Mouse (Mus musculus): Measurements from ENCODE around the gene Ppp1r9a.

Ppp1r9a gene

DNA sequence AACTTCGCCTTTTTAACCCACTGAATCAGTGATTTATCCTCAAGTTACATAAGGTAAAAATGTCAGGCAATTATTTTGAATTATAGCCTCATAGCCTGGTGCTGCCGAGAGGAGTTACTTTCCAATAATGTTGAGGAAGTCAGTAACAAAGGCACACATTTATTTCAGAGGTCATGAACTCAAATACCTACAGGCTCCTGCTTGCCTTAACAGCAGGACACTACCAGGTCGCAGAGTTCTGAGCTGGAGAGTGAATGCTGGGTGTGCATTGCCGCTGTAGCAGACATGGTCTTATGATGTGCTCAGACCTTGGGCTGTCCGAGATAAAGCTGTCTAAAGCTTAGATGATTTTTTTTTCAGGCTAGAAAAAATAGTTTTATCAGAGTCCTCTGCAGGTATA is 196.6 kb downstream of the Ppp1r9a start:
- no peak for DNase-seq (ENCODE audit: extremely low read depth, insufficient read length, low spot score)

DNA sequence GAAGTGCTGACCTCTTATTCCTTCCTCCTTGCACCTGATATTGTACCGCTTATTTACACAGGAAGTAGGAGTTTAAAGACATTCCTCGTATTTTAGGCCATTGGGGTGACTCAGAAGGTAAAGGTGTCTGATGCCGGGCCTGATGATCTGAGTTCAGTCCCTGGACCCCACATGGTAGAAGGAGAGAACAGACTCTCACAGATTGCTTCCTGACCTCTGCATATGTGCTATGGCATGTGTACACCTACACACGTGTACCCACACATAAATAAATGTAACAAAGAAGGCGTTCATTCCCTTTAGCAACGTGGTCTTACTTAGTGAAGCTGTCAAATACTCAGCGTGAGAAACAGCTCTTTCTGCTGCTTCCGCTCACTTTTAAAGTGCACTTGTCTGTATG is 197.1 kb downstream of the Ppp1r9a start:
- no peak for DNase-seq (ENCODE audit: extremely low read depth, insufficient read length, low spot score)

DNA sequence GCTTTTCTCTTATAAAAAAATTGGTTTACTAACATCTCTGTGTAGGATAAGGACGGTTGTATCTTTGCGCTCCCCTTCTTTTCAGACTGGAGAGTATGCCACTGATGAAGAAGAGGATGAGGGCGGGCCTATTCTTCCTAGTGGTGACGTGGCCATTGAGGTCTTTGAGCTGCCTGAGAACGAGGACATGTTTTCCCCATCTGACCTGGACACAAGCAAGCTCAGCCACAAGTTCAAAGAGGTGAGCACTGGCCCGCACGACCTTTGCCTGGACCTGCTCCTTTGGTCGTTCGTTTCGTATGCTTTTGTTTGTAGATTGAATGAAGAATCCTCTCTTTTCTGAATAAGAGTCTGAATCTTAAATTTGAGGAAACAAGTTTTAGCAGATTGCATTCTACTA is 197.6 kb downstream of the Ppp1r9a start:
- DNase-seq (ENCODE audit: extremely low read depth, insufficient read length, low spot score), result no peak

DNA sequence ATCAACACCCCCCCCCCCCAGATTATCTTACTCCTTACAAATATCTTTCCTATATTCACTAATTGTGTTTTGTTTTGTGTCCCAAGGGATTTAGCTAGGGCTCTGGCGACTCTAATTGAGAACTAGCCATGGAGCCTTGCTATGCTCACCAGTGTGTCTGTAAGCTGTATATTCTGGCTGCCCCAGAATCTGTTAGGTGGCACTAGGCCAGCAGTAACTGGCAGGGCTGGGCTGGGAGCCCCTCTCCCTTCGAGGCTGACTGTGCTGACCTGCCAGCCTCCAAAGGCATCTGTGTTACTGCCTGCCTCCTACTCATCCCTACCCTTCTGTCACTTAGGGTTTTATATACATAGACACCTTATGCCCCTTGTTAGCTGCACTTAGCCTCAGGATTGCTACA is 200.0 kb downstream of the Ppp1r9a start:
- no peak for DNase-seq (ENCODE audit: extremely low read depth, insufficient read length, low spot score)

DNA sequence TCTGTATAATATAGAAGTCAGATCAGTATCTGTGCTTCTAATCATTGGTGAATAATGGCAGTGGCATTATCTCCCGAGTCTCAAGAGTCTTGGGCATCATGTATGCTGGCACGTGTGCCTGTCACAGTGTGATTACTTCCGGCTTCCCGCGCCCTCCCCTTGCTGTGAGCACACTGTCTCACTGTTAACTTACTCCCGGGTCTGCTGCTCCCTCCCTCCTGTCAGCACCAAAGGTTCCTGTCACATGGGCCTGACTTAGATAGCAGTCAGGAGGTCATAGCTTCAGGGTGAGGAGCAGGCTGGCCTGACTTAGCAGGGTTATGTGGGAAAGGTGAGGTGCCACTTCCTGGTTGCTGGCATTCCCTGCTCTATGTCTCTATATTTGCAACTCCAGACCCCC is 201.1 kb downstream of the Ppp1r9a start:
- no peak for DNase-seq (ENCODE audit: extremely low read depth, insufficient read length, low spot score)

DNA sequence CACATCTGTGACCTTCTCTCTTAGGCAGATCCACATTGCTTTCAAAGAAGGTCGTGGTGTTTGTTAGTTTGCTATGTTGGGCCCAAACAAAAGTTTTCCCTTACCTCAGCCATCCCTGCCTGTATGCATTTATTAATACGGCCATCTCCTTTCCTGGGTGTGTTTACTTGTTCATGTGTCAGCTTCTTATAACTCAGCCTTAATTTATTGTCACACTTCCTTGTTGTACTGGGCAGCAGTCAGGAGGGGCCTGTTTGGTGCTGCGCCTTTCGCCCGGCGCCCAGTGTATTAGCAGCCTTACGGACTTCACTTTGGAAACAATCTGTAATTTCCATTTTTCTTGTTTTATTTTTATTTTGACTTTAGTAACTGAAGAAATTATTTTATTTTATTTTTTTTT is 201.5 kb downstream of the Ppp1r9a start:
- DNase-seq (ENCODE audit: extremely low read depth, insufficient read length, low spot score), result no peak

DNA sequence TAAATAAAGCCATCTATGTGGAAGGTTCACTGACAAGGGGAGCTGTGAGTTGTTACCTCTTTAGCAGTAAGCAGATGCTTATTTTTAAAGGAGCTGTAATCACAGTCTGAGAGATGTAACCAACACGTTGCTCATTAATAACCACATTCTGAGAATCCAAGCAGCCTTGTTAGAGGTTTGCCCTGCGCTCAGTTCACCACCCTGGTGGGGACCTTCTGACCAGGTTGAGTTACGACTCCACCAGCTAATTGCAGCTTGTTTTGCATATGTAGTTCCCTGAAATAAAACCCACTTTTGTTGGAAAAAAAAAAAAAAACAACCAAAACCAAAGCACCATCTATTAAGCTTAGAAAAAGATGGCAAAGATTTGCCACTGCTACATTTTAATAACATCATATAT is 205.8 kb downstream of the Ppp1r9a start:
- no peak for DNase-seq (ENCODE audit: extremely low read depth, insufficient read length, low spot score)

DNA sequence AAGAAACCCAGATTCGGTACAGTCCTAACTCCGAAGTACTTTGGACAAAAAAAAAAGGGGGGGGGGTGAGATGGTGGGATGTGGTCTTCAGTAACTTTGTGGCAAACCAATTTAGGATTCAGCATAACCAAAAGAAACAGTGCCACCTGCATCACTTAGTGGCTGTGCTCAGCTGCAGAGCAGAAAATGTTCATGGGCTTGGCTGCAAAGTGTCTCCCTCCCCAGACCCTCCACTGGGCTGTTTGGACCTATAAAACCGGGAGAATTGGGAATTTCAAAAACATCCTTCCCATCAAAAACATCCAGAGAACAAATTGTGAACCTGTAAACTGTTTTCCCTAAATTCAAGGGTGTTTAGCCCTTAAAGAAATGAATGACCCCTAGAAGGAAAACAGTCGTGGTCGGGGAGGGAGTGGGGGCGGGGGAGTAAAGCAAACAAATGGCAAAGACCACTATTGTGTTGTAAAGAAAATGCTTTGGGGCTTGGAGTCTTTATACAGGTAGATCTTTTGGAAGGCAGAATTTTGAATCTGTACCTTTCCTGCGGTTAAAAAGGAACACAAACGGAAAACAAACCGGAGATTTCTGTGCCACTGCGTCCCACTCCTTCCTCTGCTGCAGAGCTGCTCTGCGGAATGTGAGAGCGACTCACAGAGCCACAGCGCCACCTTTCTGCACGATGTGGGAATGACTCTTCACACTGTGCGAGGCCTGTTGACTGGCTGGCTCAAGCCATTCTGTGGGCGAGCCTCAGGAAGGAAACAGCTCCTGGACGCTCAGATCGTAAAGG is 207.4 kb downstream of the Ppp1r9a start:
- DNase-seq (ENCODE audit: extremely low read depth, insufficient read length, low spot score), result peak; percentile 60

DNA sequence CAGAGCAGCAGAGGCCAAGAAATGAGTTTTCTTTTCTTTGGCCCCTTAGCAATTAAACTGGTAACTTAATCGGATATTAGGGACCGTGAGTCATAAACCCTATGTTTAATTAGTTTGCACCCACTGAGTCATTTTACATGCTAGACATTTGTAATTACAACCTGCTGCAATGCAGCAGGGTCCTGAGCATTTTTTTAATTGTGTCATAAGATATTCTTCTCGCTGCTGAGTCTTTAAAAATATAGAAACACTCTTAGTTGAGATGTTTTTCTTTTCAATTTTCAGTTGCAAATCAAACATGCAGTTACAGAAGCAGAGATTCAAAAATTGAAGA is 208.0 kb downstream of the Ppp1r9a start:
- DNase-seq (ENCODE audit: extremely low read depth, insufficient read length, low spot score), result no peak

DNA sequence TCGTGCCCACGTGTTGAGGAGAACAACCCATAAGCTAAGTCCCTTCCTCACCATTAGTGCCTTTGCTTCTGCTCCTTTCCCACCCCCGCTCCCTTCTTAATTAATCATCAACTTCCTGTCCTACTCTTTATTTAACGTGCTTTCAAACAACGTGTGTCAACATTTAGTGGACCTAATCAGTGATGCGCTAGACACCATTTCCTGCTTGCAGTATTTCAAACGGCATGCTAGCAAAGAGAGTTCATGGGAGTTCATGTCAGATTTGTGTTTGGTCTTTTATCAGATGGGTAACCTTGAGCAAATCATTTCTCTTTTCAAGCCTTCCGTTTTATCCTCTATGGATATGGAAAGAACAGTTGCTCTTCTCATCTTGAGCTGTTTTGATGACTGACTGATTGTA is 210.4 kb downstream of the Ppp1r9a start:
- DNase-seq (ENCODE audit: extremely low read depth, insufficient read length, low spot score), result no peak

DNA sequence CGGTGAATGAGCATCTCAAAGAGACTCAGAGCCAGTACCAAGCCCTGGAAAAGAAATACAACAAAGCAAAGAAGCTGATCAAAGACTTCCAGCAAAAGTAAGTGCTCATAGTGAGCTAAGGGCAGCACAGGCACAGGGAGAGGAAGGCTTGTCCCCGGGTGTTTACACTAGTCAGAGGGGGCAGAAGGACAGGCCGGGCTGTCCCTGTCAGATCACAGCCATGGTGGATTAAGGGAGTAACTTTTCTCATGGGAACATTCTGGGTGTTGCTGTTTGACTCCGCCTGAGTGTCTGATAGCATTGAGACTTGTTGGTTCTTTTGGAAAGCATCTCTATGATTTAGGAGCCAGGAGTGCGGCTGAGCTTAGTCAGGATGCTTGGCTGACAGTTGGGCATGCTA is 211.0 kb downstream of the Ppp1r9a start:
- no peak for DNase-seq (ENCODE audit: extremely low read depth, insufficient read length, low spot score)

DNA sequence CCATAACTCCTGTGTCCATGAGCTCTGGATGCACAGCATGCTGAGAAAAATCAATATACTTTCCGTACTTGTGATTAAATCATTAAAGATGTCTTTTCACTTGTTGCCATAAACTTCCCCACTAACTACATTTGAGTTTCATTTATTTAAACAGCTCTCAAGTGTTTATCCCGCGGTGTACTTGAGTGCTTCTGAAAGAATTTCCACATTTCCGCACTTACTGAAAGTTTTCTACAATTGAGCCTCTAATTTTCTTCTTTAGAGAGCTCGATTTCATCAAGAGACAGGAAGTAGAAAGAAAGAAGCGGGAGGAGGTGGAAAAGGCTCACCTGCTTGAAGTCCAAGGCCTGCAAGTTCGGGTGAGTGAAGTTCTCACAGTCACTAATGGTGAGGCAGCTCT is 212.1 kb downstream of the Ppp1r9a start:
- DNase-seq (ENCODE audit: extremely low read depth, insufficient read length, low spot score), result no peak

DNA sequence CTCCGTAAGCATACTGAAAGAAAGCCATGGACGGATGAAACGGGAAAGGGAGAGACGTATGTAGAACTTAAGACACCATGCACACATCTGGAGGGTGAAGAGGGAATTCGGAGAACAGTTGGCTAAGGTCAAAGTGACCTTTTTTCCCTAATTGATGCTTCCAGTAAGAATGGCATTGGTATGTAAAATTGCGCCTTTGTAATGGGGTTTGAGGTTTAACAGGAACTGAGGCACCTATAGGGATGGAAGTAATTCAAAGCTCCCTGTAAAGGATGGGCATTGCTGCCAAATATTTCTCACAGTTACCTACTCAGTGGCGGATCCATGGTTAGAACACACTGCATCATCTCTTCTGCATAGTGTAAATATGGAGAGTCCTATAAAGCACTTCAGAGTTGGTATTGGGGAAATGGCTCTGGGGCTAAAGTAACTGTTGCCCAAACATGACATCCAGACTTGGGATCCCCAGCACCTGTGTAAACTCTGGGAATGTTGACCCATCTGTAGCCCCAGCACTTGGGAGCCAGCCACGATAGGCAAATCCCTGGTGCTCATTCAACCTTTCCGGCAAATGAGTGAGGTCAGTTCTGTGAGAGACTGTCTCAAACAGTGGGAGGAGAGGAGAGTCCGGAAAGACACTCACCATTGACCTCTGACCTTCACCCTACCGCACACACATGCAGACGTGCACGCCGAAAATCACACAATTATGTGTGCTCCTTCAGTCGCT is 216.6 kb downstream of the Ppp1r9a start:
- no peak for DNase-seq (ENCODE audit: extremely low read depth, insufficient read length, low spot score)

DNA sequence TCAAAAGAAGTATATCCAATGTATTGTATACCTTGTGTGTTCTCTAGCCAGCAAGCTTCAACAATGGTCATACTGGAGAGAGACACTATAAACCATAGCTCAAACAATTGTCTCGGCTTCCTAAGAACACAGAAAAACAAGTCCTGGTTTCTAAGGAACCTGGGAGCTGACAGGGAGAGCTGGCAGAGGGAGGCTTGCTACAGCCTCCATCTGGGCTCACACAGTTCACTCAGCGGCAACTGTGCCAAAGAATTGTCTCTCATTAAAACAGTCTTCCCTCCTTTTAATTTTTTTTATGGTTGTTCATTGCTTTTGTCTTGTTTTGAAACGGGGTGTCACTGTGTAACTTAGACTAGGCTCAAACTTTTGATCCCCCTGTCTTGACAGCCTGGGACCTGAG is 217.5 kb downstream of the Ppp1r9a start:
- DNase-seq (ENCODE audit: extremely low read depth, insufficient read length, low spot score), result no peak

DNA sequence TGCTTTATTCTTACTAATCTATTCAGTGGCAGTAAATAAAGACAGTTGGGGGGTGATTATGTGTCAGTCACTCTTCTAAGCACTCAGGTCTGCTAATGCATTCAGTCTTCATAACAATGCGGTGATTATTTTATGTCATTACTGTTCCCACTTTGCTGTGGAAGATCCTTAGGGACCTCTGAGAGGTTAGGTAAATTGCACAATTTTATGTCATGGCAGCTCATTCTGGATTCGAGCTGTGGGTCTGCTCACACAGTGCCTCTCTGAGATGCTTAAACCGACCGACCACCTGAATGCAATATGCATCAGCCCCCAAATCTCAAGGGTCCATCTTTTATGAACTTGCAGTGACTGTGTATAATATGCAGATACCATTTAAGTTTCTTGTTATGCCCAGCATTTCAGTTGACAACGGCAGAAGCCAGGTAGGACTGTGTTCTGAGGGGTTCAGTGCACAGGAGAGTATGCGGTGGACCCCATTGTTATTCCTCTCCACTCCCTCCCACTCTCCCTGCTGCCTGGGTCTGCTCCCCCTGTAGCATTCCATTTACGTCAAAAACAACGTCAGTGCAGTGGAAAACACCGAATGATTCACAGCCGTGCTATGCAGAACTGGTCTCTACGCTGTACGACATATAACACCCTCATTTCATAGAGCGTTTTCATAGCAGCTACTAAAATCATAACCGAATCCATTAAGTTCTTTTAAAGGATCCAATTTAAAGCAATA is 226.8 kb downstream of the Ppp1r9a start:
- no peak for DNase-seq (ENCODE audit: extremely low read depth, insufficient read length, low spot score)

DNA sequence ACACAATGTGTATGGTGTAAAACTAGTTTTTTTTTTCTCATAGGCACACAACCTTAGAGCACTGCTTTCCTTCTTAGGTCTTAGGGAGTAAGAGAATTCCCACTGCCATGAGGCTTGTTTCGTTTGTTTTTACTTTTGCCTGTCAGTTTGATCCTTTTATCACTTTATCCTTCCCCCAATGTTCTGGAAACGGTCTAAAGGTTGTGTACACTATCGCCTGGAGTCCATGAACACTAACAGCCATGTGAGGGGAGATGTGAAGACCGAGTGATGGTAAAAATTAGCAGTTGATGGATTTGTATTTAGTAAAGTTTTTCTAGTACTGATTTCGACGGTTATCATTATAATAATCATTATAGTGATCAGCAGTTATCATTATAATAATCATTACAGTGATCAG is 232.3 kb downstream of the Ppp1r9a start:
- no peak for DNase-seq (ENCODE audit: extremely low read depth, insufficient read length, low spot score)

DNA sequence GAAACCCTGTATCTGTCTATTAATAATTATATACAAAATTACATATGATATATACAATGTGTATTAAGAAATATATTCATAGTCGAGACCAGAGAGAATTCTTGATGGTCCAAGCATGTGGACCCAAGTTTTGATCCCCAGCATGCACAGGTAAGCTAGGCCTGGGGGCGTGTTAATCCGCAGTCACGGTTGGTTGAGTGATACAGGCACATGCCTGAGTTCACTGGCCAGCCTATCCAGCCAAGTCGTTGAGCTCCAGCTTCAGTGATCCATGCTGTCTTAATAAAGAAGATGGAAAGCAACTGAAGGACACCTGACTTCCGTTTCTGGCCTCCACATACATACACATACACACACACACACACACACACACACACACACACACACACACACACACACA is 233.3 kb downstream of the Ppp1r9a start:
- no peak for DNase-seq (ENCODE audit: extremely low read depth, insufficient read length, low spot score)

DNA sequence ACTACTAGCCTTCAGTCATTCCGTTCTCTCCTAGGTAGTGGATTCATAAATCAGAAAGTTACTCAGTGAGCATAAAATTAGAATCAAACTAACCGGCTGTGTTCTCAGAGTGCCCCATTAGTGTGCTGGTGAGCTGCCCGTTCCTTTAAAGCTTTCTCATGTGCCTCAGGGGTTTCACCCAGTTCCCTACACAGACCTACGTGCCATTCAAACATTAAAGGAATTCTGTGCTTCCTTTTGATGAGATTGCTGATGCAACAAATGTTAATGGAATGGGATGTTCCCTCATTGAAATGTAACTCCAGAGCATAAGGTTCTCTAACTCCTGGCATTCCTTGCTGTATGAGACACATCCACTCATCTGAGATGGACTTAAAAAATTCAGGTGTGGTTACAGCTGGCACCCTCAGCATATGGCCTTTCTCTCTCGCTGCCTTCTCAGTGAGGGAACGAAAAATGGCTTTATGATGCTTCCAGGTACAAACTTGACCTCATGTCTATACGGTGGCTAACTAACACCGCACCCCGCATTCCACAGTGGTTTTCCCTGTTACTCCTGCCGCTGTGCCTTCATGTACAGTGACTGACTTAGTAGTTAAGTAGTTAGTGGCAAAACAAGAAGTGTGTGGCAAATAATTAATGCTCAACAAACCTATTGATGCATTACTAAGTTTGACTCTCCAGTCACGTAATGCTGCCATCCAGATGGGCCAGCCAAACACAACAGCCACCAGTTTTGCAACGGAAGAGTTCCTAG is 236.3 kb downstream of the Ppp1r9a start:
- no peak for DNase-seq (ENCODE audit: extremely low read depth, insufficient read length, low spot score)

DNA sequence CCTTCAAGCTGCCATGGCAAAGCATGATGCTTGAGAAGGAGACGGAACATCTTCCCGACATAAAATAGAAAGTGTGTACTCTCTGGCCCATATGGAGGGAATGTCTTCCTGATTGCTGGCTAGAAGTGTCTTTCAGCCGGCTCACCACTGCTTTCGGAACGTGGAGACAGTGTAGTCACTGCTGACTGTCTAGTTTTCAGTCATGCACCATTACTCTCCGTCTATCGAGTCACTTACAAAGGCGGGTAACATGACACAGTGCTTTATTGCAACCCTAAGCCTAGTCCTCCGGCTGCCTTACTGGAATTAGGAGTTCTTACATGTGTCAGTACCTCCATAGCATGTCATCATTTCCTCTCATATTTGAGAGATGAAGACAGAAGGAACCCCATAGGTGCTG is 236.9 kb downstream of the Ppp1r9a start:
- DNase-seq (ENCODE audit: extremely low read depth, insufficient read length, low spot score), result no peak

DNA sequence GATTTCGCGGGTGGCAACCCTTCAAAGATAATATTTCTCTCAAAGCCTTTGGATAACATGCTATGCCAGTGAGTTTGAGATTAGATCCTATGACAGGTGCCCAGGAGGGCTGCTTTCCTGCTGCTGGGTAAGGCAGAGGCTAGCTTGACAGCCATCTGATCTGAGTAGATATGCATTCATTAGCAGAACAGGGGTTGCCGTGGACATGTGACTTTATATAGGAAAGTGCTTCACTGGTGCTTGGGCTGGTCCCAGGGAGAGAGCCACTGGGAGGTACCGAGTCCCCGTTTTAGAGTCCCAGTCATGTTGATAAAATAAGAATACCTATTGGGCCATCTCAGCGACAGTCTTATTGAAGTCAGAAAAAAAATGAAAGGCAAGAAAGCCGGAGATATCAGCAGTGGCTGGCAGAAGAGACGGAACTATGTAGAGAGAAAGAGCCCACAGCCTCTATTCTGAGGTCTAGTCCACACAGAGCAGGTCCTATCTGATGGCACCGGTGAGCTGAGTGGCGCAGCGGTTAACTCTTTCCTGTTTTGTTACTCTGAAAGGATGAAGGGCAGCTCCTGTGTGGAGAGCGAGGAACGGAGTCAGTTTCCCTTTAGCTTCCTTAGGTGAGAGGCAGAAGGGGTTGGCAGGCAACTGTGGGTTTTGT is 244.9 kb downstream of the Ppp1r9a start:
- no peak for DNase-seq (ENCODE audit: extremely low read depth, insufficient read length, low spot score)

DNA sequence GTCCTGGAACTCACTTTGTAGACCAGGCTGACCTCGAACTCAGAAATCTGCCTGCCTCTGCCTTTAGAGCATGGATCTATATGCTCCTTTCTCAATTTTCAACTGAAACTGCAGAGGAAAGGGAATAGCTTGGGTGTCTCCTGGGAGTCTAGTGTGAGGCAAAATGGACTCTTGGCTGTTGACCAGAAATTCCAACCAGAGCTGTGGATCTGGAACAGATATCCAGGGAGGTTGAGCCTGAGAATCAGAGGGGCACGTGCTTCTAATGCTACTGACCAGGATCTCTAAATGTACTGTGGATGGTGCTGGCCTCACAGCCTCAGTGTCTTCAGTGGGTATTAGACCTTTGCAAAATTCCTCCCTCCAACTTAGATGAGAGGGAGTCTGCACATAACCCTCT is 247.2 kb downstream of the Ppp1r9a start:
- no peak for DNase-seq (ENCODE audit: extremely low read depth, insufficient read length, low spot score)

Measured in 3134 (cell line).